Comparison of ENCODE assay signal across 8 mouse cellular contexts in genomic region chr11:37237096-37237725, GRCm38 (mm10). TPM values are rescaled to one million over a fixed set of nuclear protein-coding genes. Genes with fewer than 3 reads are reported as not detected.
A peak's percentile ranks its signal among the peaks of the same experiment; 100 is the strongest.
DNase-seq lines count a peak whose midpoint lies in the region; ATAC-seq and TF ChIP-seq lines count a peak whose summit lies in the region.

No protein-coding gene starts in this region.

- H3K4me2 ChIP-seq in limb, embryonic 14.5 days (replicated peaks; ENCODE audit: low read depth, low read length, severe bottlenecking), result peak overlapping the region; percentile 78

- H3K9ac ChIP-seq in limb, embryonic 14.5 days (ENCODE audit: low read depth, low read length, severe bottlenecking), result peak overlapping the region; percentile 78

- TF ChIP-seq CTCF in E14TG2a.4 (conservative IDR thresholded peaks at IDR 0.05; ENCODE audit: low read length), result no peak

- TF ChIP-seq POLR2A in limb, embryonic 14.5 days (IDR thresholded peaks at IDR 0.05; ENCODE audit: borderline replicate concordance, extremely low read depth, insufficient read depth, insufficient read length), result no peak

- peaks cover 12% of the 10 kb centered on the region; the same call in 1 of the 2 replicates for H3K4me1 ChIP-seq in E14TG2a.4 (replicated peaks; ENCODE audit: low read depth, low read length)
- H3K4me1 ChIP-seq in forebrain, embryonic 10.5 days, result peaks cover 21% of the 10 kb centered on the region
- 0 out of 2 replicates have a peak, but pooled peaks cover 3% of the 10 kb centered on the region for H3K4me1 ChIP-seq in limb, embryonic 14.5 days (ENCODE audit: control insufficient read depth, insufficient read depth, low read length)

- H3K36me3 ChIP-seq in E14TG2a.4 (ENCODE audit: insufficient read depth, low read length), result no peaks in the 10 kb centered on the region
- no peaks in the 10 kb centered on the region for H3K36me3 ChIP-seq in forebrain, embryonic 10.5 days (replicated peaks)
- no peaks in the 10 kb centered on the region for H3K36me3 ChIP-seq in limb, embryonic 14.5 days (ENCODE audit: control insufficient read depth, insufficient read depth, low read length)

- DNase-seq in frontal cortex, adult 2 months (ENCODE audit: extremely low spot score in 1 of 2, low spot score in 1 of 2), result peak; percentile 7 to 32
- no peak for DNase-seq in frontal cortex, postnatal 25 days (ENCODE audit: low spot score in 2 of 2)
- DNase-seq in forebrain, embryonic 10.5 days (ENCODE audit: extremely low spot score, low spot score), result no peak
- no peak for DNase-seq in limb, embryonic 14.5 days (ENCODE audit: low spot score)
- DNase-seq in urinary bladder, adult 2 months (ENCODE audit: low spot score), result no peak
- DNase-seq in ovary, adult 18-20 months (ENCODE audit: low spot score), result no peak
- no peak for DNase-seq in layer of hippocampus, postnatal 36 days

- ATAC-seq in limb, embryonic 14.5 days (ENCODE audit: low FRiP score, low read depth), result no peak

- H3K27ac ChIP-seq in forebrain, embryonic 10.5 days, result peak overlapping the region; percentile 93
- H3K27ac ChIP-seq in limb, embryonic 14.5 days (replicated peaks; ENCODE audit: low read depth, low read length), result peak overlapping the region; percentile 82; the same call in 1 of the 2 replicates

- peak overlapping the region; percentile 83 for H3K4me3 ChIP-seq in E14TG2a.4 (replicated peaks; ENCODE audit: low read length)
- H3K4me3 ChIP-seq in forebrain, embryonic 10.5 days, result peak overlapping the region; percentile 70
- peak overlapping the region; percentile 69 for H3K4me3 ChIP-seq in limb, embryonic 14.5 days (replicated peaks; ENCODE audit: low read length)

- peaks cover 51% of the 10 kb centered on the region for H3K27me3 ChIP-seq in E14TG2a.4 (ENCODE audit: insufficient read depth, low read length)
- peaks cover 48% of the 10 kb centered on the region for H3K27me3 ChIP-seq in forebrain, embryonic 10.5 days (ENCODE audit: poor library complexity, severe bottlenecking)
- 0 out of 2 replicates have a peak, but pooled peaks cover 4% of the 10 kb centered on the region for H3K27me3 ChIP-seq in limb, embryonic 14.5 days (ENCODE audit: control insufficient read depth, insufficient read depth, low read length)

- WGBS in forebrain, embryonic 10.5 days, result 43% methylated on average over 7 of the region's 7 CpGs
- 28% methylated on average over 7 of the region's 7 CpGs for WGBS in limb, embryonic 14.5 days

- H3K9me3 ChIP-seq in E14TG2a.4 (ENCODE audit: low read length), result no peaks in the 10 kb centered on the region
- no peaks in the 10 kb centered on the region for H3K9me3 ChIP-seq in forebrain, embryonic 10.5 days
- H3K9me3 ChIP-seq in limb, embryonic 14.5 days (ENCODE audit: control insufficient read depth, low read length), result no peaks in the 10 kb centered on the region

RNA-seq across cellular contexts. Expression of gene Tenm2, which starts 1.4 kb away (rescaled TPM):
- 9.9 and 14.4 TPM in 2 replicates for polyA plus RNA-seq in frontal cortex, adult 2 months (2012; rRNA removed)
- polyA plus RNA-seq in forebrain, embryonic 10.5 days (2016; fragmentation: Nextera tagmentation; extraction: Ambion mirVana), result 1.4 and 1.8 TPM in 2 replicates
- 3.7 and 4.5 TPM in 2 replicates for polyA plus RNA-seq in limb, embryonic 14.5 days (2012; rRNA removed)
- polyA plus RNA-seq in limb, embryonic 14.5 days (2014; fragmentation: Nextera tagmentation; extraction: Ambion mirVana), result 5.6 and 8.4 TPM in 2 replicates
- polyA plus RNA-seq in urinary bladder, adult 2 months (2012; rRNA removed), result 2.2 and 3.6 TPM in 2 replicates
- total RNA-seq in layer of hippocampus, postnatal 36 days (2021), result 100 to 1,000 TPM; 141 to 157 TPM

Comparison
In these comparisons a context has a peak if more than half of its experiments do, and no peak if none do; other contexts are left out.
1. DNase-seq: peak in frontal cortex, adult 2 months (2 of 2); none in frontal cortex, postnatal 25 days (0 of 2), forebrain, embryonic 10.5 days (single experiment), limb, embryonic 14.5 days (single experiment), urinary bladder, adult 2 months (single experiment), ovary, adult 18-20 months (single experiment) and layer of hippocampus, postnatal 36 days (0 of 2).
2. Peak in every context shown above with its lines, with median percentiles within 50 percentile points of each other: H3K4me3 ChIP-seq.